Mouse (Mus musculus) fibroblast of lung, adult 2 months (primary cell): ENCODE data around the gene Ralgps1.
A peak's percentile ranks its signal among the peaks of the same experiment; 100 is the strongest.

Experiments
- DNase-seq: peaks from one replicate; pipeline ENCODE4 v3.0.0-alpha.2; 2011; ENCODE audit warnings: low read depth

Gene Ralgps1

GRCm38 (mm10) chr2:33321641-33322040 lies 49.6 kb downstream of the Ralgps1 start:
- no peak for DNase-seq

GRCm38 (mm10) chr2:33321031-33321430 lies 50.3 kb downstream of the Ralgps1 start:
- no peak for DNase-seq

GRCm38 (mm10) chr2:33320568-33320967 lies 50.7 kb downstream of the Ralgps1 start:
- DNase-seq = no peak

GRCm38 (mm10) chr2:33319934-33320333 lies 51.4 kb downstream of the Ralgps1 start:
- no peak for DNase-seq

GRCm38 (mm10) chr2:33319455-33319854 lies 51.8 kb downstream of the Ralgps1 start:
- no peak for DNase-seq

- DNase-seq = no peak
Observed at GRCm38 (mm10) chr2:33318491-33318964, 52.8 kb downstream of the Ralgps1 start.

- peak; percentile 83 for DNase-seq
Observed at GRCm38 (mm10) chr2:33316516-33316915, 54.8 kb downstream of the Ralgps1 start.

GRCm38 (mm10) chr2:33316063-33316405 lies 55.3 kb downstream of the Ralgps1 start:
- DNase-seq = no peak

- no peak for DNase-seq
Observed at GRCm38 (mm10) chr2:33315233-33316062, 55.8 kb downstream of the Ralgps1 start.

GRCm38 (mm10) chr2:33309426-33309825 lies 61.9 kb downstream of the Ralgps1 start:
- DNase-seq = no peak

GRCm38 (mm10) chr2:33306565-33306964 lies 64.7 kb downstream of the Ralgps1 start:
- no peak for DNase-seq

GRCm38 (mm10) chr2:33303416-33303947 lies 67.8 kb downstream of the Ralgps1 start:
- DNase-seq = no peak

GRCm38 (mm10) chr2:33302828-33303227 lies 68.5 kb downstream of the Ralgps1 start:
- no peak for DNase-seq

- no peak for DNase-seq
Observed at GRCm38 (mm10) chr2:33302405-33302804, 68.9 kb downstream of the Ralgps1 start.

GRCm38 (mm10) chr2:33300371-33301046 lies 70.8 kb downstream of the Ralgps1 start:
- DNase-seq = no peak

GRCm38 (mm10) chr2:33298928-33299327 lies 72.4 kb downstream of the Ralgps1 start:
- no peak for DNase-seq

GRCm38 (mm10) chr2:33295115-33295514 lies 76.2 kb downstream of the Ralgps1 start:
- DNase-seq = no peak

GRCm38 (mm10) chr2:33292057-33292456 lies 79.2 kb downstream of the Ralgps1 start:
- no peak for DNase-seq

- DNase-seq = no peak
Observed at GRCm38 (mm10) chr2:33290491-33290890, 80.8 kb downstream of the Ralgps1 start.

- no peak for DNase-seq
Observed at GRCm38 (mm10) chr2:33288837-33289236, 82.4 kb downstream of the Ralgps1 start.

- DNase-seq = no peak
Observed at GRCm38 (mm10) chr2:33283674-33284073, 87.6 kb downstream of the Ralgps1 start.

GRCm38 (mm10) chr2:33282877-33283276 lies 88.4 kb downstream of the Ralgps1 start:
- no peak for DNase-seq

GRCm38 (mm10) chr2:33281807-33282206 lies 89.5 kb downstream of the Ralgps1 start:
- DNase-seq = no peak
